Mouse (Mus musculus): ENCODE measurements around the gene Sorbs2. TPM values are rescaled to one million over a fixed set of nuclear protein-coding genes. Genes with fewer than 3 reads are reported as not detected.
A peak's percentile ranks its signal among the peaks of the same experiment; 100 is the strongest.

The Sorbs2 gene
- polyA plus RNA-seq, 1 experiment from 2014 or later: 32.2 TPM

GRCm38 (mm10) chr8:45583856-45584255 is 76.3 kb downstream of the Sorbs2 start:
- ATAC-seq (ENCODE audit: low read depth) (no peak; the same call in 1 of the 2 replicates), DNase-seq (ENCODE audit: low spot score) (no peak)
- Histone ChIP-seq H3K4me2 (ENCODE audit: low read depth, low read length) (no peak overlapping the region), H3K4me3 (ENCODE audit: low read depth, low read length) (no peak overlapping the region), H3K27ac (replicated peaks; ENCODE audit: low read depth, low read length) (no peak overlapping the region), H3K27me3 (replicated peaks; ENCODE audit: control insufficient read depth, insufficient read depth, low read length) (no peaks in the 10 kb centered on the region), H3K36me3 (ENCODE audit: control insufficient read depth, insufficient read depth, low read length) (no peaks in the 10 kb centered on the region), H3K4me1 (ENCODE audit: control insufficient read depth, insufficient read depth, low read length) (no peaks in the 10 kb centered on the region), H3K9me3 (ENCODE audit: control insufficient read depth, low read length) (no peaks in the 10 kb centered on the region), H3K9ac (ENCODE audit: low read depth, low read length) (no peak overlapping the region)
- WGBS: 83% methylated on average over 1 of the region's 1 CpGs

GRCm38 (mm10) chr8:45584390-45585052 is 76.9 kb downstream of the Sorbs2 start:
- Histone ChIP-seq H3K27ac (replicated peaks; ENCODE audit: low read depth, low read length) (no peak overlapping the region), H3K27me3 (replicated peaks; ENCODE audit: control insufficient read depth, insufficient read depth, low read length) (no peaks in the 10 kb centered on the region), H3K36me3 (ENCODE audit: control insufficient read depth, insufficient read depth, low read length) (no peaks in the 10 kb centered on the region), H3K4me2 (ENCODE audit: low read depth, low read length) (no peak overlapping the region), H3K4me3 (ENCODE audit: low read depth, low read length) (no peak overlapping the region), H3K9me3 (ENCODE audit: control insufficient read depth, low read length) (no peaks in the 10 kb centered on the region), H3K9ac (ENCODE audit: low read depth, low read length) (no peak overlapping the region), H3K4me1 (ENCODE audit: control insufficient read depth, insufficient read depth, low read length) (no peaks in the 10 kb centered on the region)
- DNase-seq (ENCODE audit: low spot score) (no peak), ATAC-seq (ENCODE audit: low read depth) (peak; percentile 71; the same call in 1 of the 2 replicates)
- WGBS: 87% methylated on average over 9 of the region's 9 CpGs

- Histone ChIP-seq H3K9ac (ENCODE audit: low read depth, low read length) (no peak overlapping the region), H3K4me2 (ENCODE audit: low read depth, low read length) (no peak overlapping the region), H3K27me3 (replicated peaks; ENCODE audit: control insufficient read depth, insufficient read depth, low read length) (no peaks in the 10 kb centered on the region), H3K36me3 (ENCODE audit: control insufficient read depth, insufficient read depth, low read length) (no peaks in the 10 kb centered on the region), H3K27ac (replicated peaks; ENCODE audit: low read depth, low read length) (no peak overlapping the region), H3K4me1 (ENCODE audit: control insufficient read depth, insufficient read depth, low read length) (no peaks in the 10 kb centered on the region), H3K9me3 (ENCODE audit: control insufficient read depth, low read length) (no peaks in the 10 kb centered on the region), H3K4me3 (ENCODE audit: low read depth, low read length) (no peak overlapping the region)
- no peak for DNase-seq (ENCODE audit: low spot score)
- no peak for ATAC-seq (ENCODE audit: low read depth)
- WGBS: 50% methylated on average over 4 of the region's 4 CpGs
Measured at GRCm38 (mm10) chr8:45585158-45585557, 77.6 kb downstream of the Sorbs2 start.

GRCm38 (mm10) chr8:45587011-45587410 is 79.4 kb downstream of the Sorbs2 start:
- Histone ChIP-seq H3K27me3 (replicated peaks; ENCODE audit: control insufficient read depth, insufficient read depth, low read length) (no peaks in the 10 kb centered on the region), H3K4me2 (ENCODE audit: low read depth, low read length) (no peak overlapping the region), H3K4me1 (ENCODE audit: control insufficient read depth, insufficient read depth, low read length) (peaks cover 5% of the 10 kb centered on the region; the same call in 1 of the 2 replicates), H3K9ac (ENCODE audit: low read depth, low read length) (no peak overlapping the region), H3K27ac (replicated peaks; ENCODE audit: low read depth, low read length) (no peak overlapping the region), H3K36me3 (ENCODE audit: control insufficient read depth, insufficient read depth, low read length) (no peaks in the 10 kb centered on the region), H3K9me3 (ENCODE audit: control insufficient read depth, low read length) (no peaks in the 10 kb centered on the region), H3K4me3 (ENCODE audit: low read depth, low read length) (no peak overlapping the region)
- WGBS: 82% methylated on average over 9 of the region's 9 CpGs
- DNase-seq (ENCODE audit: low spot score) (peak; percentile 14), ATAC-seq (ENCODE audit: low read depth) (no peak)

GRCm38 (mm10) chr8:45591888-45592287 is 84.3 kb downstream of the Sorbs2 start:
- DNase-seq (ENCODE audit: low spot score): peak; percentile 45
- Histone ChIP-seq H3K4me3 (ENCODE audit: low read depth, low read length) (no peak overlapping the region), H3K4me2 (ENCODE audit: low read depth, low read length) (no peak overlapping the region), H3K9ac (ENCODE audit: low read depth, low read length) (no peak overlapping the region), H3K9me3 (ENCODE audit: control insufficient read depth, low read length) (no peaks in the 10 kb centered on the region), H3K36me3 (ENCODE audit: control insufficient read depth, insufficient read depth, low read length) (no peaks in the 10 kb centered on the region), H3K27ac (replicated peaks; ENCODE audit: low read depth, low read length) (no peak overlapping the region), H3K27me3 (replicated peaks; ENCODE audit: control insufficient read depth, insufficient read depth, low read length) (no peaks in the 10 kb centered on the region), H3K4me1 (ENCODE audit: control insufficient read depth, insufficient read depth, low read length) (peaks cover 6% of the 10 kb centered on the region; the same call in 1 of the 2 replicates)
- no peak for ATAC-seq (ENCODE audit: low read depth)
- 63% methylated on average over 4 of the region's 4 CpGs for WGBS

GRCm38 (mm10) chr8:45593711-45594110 is 86.1 kb downstream of the Sorbs2 start:
- H3K36me3 ChIP-seq (ENCODE audit: control insufficient read depth, insufficient read depth, low read length): no peaks in the 10 kb centered on the region
- no peak overlapping the region for H3K9ac ChIP-seq (ENCODE audit: low read depth, low read length)
- ATAC-seq (ENCODE audit: low read depth): no peak
- no peak overlapping the region for H3K4me2 ChIP-seq (ENCODE audit: low read depth, low read length)
- DNase-seq (ENCODE audit: low spot score): no peak
- no peaks in the 10 kb centered on the region for H3K9me3 ChIP-seq (ENCODE audit: control insufficient read depth, low read length)
- no peak overlapping the region for H3K4me3 ChIP-seq (ENCODE audit: low read depth, low read length)
- H3K4me1 ChIP-seq (ENCODE audit: control insufficient read depth, insufficient read depth, low read length): peaks cover 6% of the 10 kb centered on the region; the same call in 1 of the 2 replicates
- no peak overlapping the region for H3K27ac ChIP-seq (replicated peaks; ENCODE audit: low read depth, low read length)
- H3K27me3 ChIP-seq (replicated peaks; ENCODE audit: control insufficient read depth, insufficient read depth, low read length): no peaks in the 10 kb centered on the region
- WGBS: 79% methylated on average over 5 of the region's 5 CpGs

GRCm38 (mm10) chr8:45595983-45596382 is 88.4 kb downstream of the Sorbs2 start:
- H3K4me1 ChIP-seq (ENCODE audit: control insufficient read depth, insufficient read depth, low read length): peaks cover 7% of the 10 kb centered on the region; the same call in 1 of the 2 replicates
- no peaks in the 10 kb centered on the region for H3K36me3 ChIP-seq (ENCODE audit: control insufficient read depth, insufficient read depth, low read length)
- H3K27ac ChIP-seq (replicated peaks; ENCODE audit: low read depth, low read length): no peak overlapping the region
- H3K9me3 ChIP-seq (ENCODE audit: control insufficient read depth, low read length): no peaks in the 10 kb centered on the region
- WGBS: 60% methylated on average over 1 of the region's 1 CpGs
- no peak overlapping the region for H3K4me3 ChIP-seq (ENCODE audit: low read depth, low read length)
- no peaks in the 10 kb centered on the region for H3K27me3 ChIP-seq (replicated peaks; ENCODE audit: control insufficient read depth, insufficient read depth, low read length)
- no peak overlapping the region for H3K9ac ChIP-seq (ENCODE audit: low read depth, low read length)
- DNase-seq (ENCODE audit: low spot score) (no peak), ATAC-seq (ENCODE audit: low read depth) (no peak)
- H3K4me2 ChIP-seq (ENCODE audit: low read depth, low read length): no peak overlapping the region

- Histone ChIP-seq H3K27ac (replicated peaks; ENCODE audit: low read depth, low read length) (no peak overlapping the region), H3K4me2 (ENCODE audit: low read depth, low read length) (no peak overlapping the region), H3K9ac (ENCODE audit: low read depth, low read length) (no peak overlapping the region), H3K36me3 (ENCODE audit: control insufficient read depth, insufficient read depth, low read length) (no peaks in the 10 kb centered on the region), H3K27me3 (replicated peaks; ENCODE audit: control insufficient read depth, insufficient read depth, low read length) (no peaks in the 10 kb centered on the region), H3K4me3 (ENCODE audit: low read depth, low read length) (no peak overlapping the region), H3K9me3 (ENCODE audit: control insufficient read depth, low read length) (no peaks in the 10 kb centered on the region), H3K4me1 (ENCODE audit: control insufficient read depth, insufficient read depth, low read length) (peaks cover 12% of the 10 kb centered on the region)
- WGBS: 87% methylated on average over 2 of the region's 2 CpGs
- DNase-seq (ENCODE audit: low spot score) (no peak), ATAC-seq (ENCODE audit: low read depth) (no peak)
Measured at GRCm38 (mm10) chr8:45596591-45596990, 89.0 kb downstream of the Sorbs2 start.
